Mouse (Mus musculus): ENCODE measurements at regions not wholly inside any gene's neighbourhood (a gene's known extent, or its start where the extent isn't known, plus 50 kb on each side); places are given as distances from the start of the nearest gene placed in this dataset.

DNA sequence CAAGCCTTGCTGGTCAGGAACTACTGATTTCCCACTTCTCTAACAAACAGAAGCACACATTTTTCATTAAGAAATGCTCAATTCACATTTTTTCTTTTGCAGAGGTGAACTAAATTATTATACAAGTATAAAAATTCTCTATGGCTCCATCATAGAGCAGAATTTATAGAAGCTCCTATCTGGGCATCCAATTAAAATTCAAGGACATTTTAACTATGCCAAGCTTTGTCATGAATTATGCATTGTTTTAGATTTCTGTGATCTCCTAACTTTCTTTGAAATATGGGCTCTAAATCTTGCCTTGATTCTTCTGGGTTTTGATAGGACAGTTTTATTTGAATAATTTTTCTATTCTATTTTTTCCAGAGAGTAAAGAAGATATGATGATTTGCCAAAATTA lies 163.1 kb upstream of the Pex5l start:
- DNase-seq (ENCODE audit: inconsistent age in 2 of 2, low spot score in 1 of 2), result no peak

DNA sequence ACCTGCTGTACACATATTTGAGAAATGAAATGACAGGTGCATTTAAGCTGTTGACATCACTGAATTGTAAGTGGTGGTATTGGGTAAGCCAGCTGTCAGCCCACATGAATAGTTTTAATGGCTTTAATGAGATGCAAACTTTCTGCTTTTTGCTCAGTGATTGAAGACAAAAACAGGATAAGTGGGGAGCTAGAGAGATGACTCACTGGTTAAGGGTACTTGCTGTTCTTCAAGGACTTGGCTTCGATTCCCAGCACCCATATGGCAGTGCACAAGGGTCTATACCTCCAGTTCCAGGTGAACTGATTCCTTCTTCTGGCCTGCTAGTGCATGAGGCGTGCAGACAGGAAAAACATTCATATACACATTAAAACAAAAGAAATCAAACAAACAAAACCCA lies 162.7 kb upstream of the Pex5l start:
- no peak for DNase-seq (ENCODE audit: inconsistent age in 2 of 2, low spot score in 1 of 2)

DNA sequence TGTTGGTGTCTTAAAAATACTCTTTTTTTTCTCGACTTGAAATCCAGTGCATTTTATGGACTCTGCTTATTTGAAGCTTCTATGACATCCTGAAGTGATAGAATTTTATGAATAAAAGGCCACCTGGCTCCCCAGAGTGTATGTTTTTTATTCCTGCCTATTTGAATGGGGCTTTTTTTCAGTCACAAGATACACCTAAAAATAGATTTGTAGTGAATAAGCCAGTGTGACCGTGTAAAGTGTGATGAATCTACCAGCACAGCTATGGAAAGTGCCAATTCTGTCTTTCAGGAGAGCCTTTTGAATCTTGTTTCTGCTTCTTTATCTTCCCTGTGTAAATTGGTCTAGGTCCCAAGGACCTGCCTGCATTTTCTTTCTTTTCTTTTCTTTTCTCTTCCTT lies 119.8 kb upstream of the Pex5l start:
- DNase-seq (ENCODE audit: inconsistent age in 2 of 2, low spot score in 1 of 2), result no peak

DNA sequence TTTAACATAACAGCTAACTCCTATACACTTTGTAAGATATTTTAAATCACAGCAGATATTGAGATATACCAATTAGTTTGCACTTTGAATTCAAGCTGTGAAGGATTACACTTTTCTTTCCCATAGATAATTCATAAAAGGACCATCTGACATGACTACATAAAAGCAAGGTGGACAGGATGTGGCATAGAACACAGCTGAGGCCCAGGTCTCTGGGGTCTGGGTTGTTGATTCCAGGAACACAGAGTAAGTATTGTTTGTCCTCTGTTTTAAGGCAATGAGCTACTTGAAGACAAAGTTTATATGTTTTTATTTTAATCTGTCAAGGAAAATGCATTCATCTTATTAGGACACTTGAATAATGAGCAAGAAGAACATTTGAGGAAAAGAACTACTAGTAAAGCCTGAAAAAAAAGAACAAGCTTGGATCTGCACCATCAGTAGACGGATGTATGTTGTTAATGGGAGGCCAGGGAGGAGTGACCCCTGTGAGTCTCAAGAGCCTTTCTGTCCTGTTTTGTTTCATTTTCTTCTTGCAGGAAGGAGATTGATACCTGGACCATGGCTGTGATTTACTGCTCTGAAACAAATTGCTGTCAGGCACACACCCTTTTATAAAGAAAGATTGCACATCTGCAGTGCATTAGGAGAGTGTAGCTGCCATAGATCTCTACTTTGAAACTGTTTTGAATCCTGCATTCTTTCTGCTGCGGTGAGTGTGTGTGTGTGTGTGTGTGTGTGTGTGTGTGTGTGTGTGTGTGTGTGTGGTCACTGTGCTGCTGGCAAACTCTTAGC lies 76.4 kb upstream of the Pex5l start:
- DNase-seq (ENCODE audit: inconsistent age in 2 of 2, low spot score in 1 of 2), result no peak

DNA sequence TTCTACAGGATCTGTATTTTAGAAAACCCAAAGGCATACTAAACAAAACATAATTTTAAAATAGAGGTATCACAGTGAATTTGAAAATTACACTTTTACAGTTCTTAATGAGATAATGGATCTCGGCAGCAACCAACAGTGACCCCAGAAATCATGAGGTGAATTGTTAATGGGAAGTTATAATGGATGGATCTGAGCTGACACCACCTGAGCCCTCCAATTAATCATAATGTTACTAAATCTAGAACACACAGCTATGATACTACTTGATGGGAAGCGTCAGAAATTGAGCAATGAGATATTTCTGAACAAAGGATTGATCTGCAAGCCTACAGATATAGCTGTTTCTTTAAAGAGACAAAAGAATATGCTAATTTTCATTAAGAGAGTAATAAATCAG lies 75.2 kb upstream of the Pex5l start:
- DNase-seq (ENCODE audit: inconsistent age in 2 of 2, low spot score in 1 of 2), result no peak

DNA sequence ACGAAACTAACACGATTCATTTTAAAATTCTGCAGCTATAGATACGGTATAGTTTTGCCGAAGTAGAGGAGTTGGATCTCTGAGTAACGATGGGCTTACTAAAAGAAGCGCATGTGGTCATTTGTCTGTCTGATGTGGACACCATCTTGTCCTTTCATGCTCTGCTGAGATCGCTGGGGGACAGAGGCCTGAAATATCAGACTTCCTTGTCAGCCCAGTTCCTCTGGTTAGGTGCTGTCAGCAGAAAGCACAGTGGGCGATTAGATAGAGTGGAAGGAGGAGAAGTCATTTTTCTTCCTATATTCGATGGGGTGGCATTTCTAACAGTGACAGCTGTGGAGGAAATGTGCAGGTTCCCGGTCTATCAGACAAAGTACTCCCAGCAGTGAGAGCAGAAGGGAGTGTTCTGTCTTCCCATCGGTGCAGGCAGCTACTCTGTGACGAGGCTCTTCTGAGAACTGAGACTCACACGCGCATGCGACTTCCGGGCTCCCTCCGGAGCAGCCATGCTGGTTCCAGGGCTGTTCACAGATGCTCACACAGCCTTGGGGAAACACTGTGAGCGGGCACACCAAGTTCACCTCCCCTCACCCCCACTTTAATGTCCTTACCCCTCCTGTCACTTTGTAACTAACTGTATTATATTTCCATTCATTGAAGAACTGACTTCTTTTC lies 74.5 kb upstream of the Pex5l start:
- no peak for DNase-seq (ENCODE audit: inconsistent age in 2 of 2, low spot score in 1 of 2)

DNA sequence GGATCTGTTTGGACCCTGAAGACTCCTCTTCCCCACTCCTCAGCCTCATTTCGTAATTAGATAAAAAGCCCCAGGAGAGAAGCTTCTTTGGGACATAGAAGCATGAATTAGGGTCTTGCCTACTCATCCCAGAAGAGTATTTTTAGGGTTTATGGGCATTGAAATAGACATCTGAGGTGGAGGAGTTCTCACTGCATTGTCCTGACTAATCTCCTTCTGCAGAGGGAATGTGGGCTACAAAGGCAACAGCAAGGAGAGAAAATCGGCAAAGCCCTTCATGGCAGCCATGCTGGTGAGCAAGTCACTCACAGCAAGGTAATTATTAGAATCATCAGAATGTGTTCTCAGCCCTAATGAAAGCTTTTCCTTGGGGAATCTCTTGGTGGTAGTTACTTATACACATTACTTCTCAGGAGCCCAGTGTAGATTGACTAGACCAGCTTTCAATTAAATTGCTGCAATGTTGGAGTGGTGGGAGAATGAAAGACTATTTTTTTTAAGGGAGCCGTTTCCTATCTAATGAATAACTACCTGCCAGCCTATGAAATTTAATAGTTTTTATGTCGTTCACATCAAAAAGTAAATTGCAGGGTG lies 68.3 kb upstream of the Pex5l start:
- DNase-seq (ENCODE audit: inconsistent age in 2 of 2, low spot score in 1 of 2), result no peak
